Mouse (Mus musculus): Measurements from ENCODE around the gene Wdr11.
A peak's percentile ranks its signal among the peaks of the same experiment; 100 is the strongest.

Wdr11 gene

DNA sequence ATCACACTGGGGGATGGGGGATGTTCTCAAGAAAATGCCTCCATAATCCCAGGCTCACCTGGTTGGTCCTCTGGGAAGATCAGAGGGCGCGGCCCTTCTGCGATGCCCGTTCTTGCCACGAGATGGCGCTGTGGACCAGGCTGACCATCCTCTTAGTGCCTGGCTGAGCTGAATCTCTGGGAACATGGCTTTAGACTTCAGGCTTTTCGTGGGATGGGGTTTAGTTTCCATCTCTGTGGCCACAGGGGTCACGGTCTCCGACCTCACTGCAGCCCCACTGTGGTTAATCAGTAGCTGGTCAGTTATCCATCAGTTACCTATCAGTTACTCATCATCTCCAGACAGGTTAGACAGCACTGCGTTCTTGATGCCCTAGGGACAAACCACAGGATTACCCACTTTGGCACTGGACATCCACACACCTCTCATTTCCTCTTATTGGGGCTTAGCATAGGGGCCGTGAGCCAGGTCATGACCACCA is 62.2 kb downstream of the Wdr11 start:
- DNase-seq: peak; percentile 76 to 83

DNA sequence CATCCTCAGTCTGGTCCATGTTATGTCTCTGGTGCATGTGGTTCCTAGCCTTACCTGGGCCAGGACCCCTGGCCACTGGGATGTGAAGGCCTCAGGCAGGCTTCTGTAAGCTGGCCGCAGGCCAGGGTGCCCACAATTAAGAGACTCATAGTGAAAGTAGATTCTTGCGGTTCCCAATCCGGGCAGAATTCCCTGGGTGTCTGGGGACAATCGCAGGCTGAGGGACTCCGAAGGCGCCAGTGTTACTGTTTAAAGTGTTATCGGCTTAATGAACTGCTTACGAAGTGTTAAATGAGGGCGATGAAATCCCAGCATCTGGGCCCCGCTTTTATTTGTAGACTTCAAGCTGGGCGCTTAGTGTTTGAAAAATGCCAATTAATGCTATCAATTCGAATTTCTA is 63.3 kb downstream of the Wdr11 start:
- DNase-seq: no peak

DNA sequence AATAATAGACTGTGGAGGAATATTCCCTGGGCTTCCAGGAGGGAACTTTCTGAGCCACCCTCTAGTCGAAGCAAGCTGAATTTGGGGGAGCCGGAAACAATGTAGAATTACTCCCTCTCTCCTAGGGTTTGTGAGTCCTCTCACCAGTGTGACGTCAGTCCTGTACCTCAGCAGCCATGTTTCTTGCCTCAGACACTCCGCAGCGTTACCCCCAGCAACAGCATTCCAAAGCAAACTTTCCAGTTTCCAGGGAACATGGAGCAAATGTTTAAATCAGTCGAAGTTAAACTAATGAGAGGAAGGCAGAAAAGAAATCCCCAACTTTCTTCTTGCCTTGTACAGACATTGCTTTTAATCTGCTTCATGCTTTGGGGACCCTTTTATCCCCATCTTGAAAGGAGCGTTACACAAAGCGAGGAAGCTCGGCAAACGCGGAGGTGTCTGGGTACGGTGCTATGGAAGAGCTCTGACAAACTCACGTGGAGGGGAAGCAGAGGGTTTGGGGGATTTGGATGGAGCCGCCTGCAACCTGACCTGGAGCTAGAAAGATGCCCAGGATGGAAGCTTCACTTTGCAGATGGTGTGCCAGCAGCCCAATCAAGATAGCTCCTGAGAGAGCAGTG is 64.1 kb downstream of the Wdr11 start:
- DNase-seq: no peak

DNA sequence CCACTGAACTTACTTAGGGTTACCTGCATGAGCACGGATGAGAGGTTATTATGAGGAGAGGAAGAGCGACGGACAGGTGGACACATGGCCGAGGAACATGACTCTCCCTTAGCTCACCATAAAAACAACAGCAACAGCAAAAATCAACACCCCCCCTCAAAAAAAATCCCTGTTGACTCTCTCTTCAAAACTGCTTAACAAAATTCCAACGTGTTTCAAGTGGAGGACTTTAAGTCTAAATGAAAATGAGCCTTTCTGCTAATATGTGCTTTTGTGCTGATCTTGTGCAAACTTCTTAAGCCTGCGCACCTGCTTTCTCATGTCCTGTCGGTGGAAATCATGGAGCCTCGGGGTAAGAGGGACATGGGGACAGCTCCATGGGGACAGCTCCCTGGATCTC is 66.2 kb downstream of the Wdr11 start:
- no peak for DNase-seq

DNA sequence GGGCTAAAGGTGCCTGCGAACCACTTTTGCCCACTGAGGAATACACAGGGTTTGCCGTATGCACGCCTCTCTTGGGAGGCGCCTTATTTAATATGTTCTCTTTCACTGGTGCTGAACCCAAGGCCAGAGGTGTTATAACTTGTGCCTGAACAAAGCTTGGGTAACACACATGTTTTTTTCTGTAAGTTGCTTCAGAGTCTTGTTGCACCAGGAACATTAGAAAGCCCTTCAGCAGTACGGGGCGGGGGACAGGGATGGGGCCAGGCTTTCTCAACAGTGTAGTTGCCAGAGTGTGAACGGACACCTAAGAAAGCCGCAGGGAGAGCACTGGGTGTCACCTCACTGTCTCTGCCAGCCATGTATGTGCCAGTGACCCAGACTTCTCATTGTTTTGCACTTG is 68.1 kb downstream of the Wdr11 start:
- DNase-seq: no peak

DNA sequence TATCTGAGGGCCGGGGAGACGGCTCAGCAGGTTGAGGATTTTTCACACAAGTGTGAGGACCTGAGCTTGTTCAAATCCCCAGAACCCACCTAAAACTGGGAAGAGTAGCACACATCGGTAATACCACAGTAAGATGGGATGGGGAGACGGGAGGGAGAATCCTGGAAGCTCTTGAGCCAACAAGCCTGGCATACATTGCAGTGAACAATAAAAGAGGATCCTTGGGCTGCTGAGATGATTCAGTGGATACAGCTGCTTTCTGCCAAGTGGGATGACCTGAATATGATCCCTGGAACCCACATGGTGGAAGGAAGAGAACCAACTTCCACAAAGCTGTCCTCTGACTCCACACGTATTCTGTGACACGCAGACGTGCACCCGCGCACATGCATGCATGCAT is 68.9 kb downstream of the Wdr11 start:
- no peak for DNase-seq

DNA sequence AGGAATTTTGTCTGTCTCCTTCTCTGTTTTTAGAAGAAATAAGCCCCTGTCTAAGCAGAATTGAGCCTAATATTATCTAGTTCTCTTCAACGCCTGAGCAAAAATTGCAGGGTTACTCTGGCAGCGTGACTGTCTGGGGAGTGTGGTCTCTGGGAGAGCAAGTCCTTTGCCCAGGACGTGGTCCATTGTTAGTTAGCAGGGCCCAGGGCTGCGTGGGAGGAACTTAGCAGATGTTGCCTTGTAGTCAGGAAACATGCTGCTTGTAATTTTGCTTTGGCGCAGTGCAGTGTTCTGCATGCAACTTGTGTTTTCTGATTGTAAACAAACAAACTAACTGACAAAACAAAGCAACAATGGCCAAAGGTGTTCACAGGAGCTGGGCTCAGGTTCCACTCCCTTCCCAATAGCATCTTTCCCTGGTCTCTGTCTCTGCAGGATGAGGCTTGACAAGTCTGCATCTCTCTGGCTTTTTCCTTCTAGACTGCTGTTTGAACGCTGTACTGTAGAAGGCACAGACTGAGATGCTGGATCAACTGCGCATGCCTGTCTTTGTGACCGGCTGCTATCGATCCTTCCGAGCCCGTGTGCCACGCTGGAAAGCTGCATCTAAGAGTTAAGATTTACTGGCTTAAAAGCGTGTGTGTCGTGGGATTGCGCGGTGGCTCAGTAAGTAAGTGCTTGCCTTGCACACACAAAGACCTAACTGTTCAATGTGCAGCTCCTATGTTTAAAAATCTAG is 70.6 kb downstream of the Wdr11 start:
- no peak for DNase-seq

DNA sequence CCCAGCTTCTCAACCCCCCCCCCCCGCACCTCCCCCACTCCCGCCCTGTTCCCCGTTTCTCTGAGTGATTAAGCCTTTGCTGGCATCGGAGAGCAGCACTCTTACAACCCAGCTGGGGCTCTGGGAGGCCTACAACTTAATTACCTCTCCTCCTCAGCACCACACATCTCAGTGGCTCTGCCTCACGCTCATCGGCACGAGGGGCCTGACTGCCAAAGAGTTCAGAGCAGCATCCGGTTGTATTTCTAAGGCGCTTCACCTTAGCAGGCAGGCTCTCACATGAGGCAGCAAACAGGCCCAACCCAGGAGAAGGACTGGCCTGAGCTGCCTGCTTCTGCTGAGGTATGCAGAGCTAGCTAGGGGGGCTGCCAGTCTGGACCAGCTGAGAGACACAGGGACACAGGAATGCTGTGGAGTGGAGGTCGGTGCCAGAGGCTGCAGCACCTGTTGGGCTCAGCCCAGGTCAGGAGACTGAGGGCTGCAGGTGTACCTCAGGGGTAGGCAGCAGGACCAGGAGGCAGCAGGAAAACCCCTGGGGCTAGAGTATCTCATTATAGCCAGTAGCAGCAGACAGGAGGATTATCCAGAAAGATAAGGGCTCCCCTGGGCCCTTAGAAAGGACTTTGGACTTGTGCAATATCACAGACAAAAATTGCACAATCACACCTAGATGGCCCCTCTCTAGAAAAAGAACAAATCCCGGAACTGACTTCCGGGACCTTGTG is 72.3 kb downstream of the Wdr11 start:
- peak; percentile 5 to 59 for DNase-seq

DNA sequence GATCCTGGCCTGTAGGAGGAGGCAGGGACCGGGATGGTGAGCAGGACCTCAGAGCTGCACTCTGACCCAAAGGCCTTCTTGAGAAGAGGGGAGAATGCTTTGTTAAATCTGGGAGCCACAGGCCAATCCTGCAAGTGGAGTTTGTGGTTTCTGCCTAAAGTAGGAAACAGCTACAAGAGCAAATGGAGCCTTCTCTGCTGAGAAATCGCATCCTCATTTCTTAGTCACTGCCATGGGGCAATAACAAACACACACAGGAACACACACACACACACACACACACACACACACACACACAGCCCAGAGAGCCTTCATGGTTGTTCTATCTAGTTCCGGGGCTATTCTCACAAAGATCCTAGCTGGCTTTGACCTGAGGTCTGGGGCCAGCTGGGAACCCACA is 73.7 kb downstream of the Wdr11 start:
- DNase-seq: no peak

DNA sequence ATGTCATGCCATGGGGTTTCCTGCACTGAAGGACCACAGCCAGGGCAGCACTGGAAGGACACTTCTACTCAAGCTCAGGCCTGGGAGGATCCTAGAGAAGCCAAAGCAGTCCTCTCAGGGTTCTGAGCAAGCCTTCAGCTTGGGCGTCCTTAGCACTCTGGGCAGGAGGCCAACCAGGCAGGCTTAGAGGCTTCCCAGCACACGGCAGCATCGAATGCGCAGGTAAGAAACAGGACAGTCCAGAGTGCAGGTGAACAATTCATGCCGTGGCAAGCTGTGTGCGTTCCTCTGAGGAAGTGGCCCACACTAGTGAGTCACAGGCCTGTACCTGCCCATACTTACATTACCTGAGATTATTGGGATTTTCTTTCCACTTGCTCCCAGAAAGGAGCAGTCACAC is 74.3 kb downstream of the Wdr11 start:
- DNase-seq: peak; percentile 62 to 70

DNA sequence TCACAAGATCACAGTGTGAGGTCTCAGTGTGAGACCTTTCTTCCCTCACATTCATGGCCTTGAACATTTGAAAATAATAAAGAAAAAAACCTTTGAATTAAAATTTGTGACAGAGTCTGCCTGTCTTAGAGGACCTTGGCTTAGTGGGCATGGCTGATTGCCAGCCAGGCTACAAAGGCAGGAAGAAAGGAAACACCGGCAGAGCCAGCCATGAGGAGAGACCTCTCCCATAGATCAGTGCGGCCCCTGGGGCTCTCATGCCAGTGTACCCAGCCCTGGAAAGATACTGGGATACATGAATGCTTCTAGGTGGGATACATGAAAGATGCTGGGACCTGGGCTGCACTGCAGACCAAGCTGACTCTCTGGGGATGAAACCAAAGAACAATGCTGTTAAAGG is 74.9 kb downstream of the Wdr11 start:
- no peak for DNase-seq

DNA sequence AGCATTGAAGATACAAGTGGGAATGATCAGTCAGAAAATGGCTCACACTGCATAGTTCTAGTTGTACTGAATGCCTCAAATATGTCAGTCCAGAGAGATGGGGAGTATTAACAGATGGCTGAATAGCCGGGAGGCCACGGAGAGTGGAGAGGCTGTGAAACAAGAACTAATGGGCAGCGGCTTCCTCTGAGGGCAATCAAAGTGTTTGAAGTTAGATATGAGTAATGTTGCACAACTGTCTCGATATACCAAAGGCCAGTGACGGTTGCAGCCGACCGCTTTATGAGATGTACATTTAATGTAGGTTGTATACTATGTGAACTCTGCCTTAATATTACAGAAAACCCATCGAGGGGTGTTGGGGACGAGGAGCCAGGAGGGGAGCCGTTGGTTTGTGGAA is 78.6 kb downstream of the Wdr11 start:
- no peak for DNase-seq

DNA sequence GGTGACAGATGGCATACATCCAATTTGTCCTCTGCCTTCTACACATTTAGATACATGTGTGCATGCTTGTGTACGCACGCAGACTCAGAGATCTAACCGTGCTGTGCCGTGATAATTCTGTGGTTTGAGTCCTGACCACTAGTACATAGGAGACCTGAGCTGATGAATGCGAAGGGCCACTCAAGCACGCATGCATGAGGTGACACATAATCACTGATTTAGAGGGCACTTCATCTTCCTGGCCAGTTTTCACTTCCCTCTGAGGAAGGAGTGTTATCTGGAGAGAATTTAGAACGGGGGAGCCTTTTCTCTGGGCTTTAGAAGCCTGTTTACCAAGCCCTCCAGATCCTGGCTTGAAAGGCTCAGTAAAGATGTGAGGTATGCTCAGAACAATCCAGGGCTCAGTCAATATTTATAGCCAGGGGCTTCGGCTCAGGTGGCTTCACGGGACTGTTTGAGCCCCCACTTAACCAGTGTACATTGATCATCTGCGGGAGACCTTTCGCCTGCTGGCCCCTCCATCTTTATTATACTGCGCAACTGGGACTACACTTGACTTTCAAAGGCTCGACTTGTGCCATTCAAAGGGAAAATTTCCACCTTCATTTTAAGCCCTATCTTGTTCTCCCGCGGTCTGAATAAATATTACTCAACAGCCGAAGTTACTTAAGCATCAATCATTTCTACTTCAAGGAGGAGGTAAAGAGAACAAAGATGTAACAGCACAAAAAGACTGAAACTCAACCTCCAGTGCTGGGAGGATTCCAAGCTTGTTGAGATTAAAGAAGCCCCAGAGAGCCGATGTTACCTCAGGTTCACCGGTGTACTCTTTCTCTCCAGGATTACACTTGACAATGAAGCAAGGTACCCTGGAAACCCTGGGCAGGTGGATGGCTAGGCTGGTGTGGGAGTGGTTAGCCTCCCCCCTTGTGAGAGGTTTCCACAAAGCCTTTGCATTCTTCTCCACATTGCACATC is 80.3 kb downstream of the Wdr11 start:
- DNase-seq: no peak

DNA sequence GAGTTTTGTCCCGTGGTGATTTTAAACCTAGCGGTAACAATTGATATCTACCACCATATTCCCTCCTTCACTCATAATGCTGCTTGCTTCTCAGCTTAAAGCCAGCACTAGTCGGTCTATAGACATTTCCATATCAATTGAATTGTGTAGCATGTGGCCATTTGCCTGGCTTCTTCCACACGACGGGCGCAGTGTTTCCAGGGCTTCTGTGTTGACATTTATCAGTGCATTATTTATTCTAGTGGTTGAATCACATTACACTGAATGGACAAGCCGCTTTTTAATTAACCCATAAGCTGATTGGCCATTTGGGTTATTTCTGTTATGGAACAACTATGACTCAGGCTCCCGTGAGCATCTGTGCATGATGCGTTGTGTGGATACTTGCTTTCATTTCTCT is 82.1 kb downstream of the Wdr11 start:
- DNase-seq: no peak

DNA sequence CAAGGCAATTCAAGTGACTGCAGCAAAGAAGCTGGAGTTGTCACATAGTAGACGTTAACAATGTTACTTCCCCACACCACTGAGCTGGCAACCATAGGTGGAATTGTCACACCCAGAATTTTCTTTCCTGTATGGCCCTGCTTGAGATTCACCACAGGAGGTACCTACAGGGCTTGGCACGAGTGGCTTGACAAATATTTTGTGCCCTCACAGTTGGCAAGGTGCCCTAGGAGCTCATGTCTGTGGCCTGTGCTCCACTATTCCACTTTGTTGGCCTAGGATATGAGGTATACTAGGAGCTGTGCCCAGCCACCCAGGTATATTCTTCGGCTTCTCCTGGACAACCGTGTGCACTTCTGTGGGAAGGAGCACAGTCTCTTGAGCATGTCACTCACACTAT is 82.9 kb downstream of the Wdr11 start:
- no peak for DNase-seq

DNA sequence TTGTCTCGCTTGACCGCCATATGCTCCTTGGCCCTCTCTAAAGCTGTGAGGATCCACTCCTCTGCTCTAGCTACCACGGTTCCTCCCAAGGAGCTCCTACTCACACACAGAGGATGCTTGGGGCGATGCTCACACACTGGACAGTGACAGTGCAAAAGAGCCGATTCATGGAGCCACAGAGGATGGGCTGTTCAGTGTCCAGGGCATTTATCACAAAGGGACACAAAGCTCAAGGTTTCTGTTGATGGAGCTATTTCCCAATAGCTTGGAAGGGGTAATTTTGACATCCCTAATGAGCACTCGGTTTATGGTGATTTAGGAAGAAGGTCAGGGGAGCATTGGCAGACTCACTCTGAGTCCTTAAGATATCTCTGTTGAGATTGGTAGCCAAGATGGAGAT is 84.2 kb downstream of the Wdr11 start:
- no peak for DNase-seq

DNA sequence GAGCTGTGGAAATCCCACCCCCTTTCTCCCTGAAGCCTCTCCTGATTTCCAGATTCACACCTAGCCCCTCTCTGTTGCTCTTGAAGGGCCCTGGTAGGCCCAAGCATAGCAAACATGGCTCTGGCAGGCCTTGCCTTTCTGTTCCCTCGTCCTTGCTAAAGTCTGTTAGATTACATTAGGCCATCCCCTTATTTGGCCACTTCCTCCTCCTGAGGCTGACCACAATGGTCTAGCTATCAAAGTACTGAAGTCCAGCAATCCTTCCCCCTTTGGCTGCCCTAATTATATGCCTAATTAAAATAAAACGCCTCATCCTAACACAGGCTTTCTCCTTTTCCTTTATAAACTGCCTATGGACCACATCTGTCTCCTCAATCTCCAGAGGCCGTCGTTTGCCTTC is 85.5 kb downstream of the Wdr11 start:
- DNase-seq: no peak

DNA sequence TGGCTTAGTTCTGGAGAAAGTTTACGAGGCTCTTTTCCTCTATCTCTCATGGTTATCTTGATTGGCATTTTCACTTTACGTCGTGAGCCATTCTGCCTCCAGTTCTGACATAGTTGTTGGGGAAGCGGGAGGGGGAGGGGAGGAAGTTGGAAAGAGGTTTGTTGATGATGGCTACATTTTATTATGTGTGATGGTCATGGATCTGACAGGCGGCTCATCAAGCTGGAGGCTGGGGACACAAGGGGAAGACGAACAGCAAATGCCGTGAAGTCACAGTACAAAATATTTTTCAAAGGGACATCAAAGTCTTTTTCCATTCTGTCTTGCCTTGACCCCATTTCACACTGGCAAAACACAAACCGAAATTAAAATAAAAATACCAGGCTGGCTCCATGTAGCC is 86.8 kb downstream of the Wdr11 start:
- no peak for DNase-seq

DNA sequence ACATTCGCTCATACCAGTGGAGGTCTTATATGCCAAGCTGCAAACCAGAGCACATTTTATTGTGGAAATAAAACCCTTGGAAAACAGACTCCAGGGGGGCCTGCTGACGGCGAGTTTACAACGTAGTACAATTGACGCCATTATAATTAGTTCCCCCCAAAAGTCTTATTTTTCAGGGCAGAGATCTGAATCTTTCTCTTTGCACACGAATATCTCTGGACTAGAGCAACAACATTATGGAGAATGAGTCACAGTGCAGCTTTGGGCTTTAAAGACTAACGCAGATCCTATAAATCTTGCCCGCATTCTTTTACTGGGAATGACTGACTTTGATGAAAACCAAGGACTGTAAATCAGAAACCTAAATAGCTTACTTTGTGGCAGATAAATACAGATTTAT is 87.3 kb downstream of the Wdr11 start:
- no peak for DNase-seq

DNA sequence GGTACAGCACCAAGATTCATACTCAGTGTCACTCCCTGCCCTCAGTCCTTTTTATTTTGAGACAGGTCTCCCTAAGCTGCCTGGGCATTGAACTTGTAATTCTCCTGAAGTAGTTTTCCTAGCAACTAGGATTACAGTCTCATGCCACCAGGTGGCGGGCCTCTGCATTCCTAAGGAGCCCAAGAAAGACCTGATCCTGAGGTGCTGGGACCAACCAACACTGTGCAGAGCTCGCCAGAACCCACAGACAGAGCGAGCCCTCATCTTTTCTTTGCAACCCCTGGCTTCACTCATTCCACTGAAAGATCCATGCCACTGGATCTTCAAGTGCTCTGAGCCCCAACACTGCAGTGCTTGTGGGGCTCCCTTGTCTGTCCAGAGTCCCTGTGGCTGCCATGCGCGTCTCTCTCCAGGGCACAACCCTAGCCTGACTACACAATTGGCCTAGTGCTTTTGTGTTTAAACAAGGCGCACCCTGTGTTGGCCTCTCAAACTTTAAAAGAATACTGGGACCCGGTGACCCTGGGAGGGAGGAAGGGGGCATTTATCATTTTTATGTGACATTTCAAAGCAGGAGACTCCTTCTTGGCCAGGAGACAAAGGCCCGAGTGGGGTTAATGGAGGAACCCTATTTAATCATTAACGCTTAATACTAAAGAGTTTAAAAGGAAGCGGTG is 89.0 kb downstream of the Wdr11 start:
- DNase-seq: peak; percentile 63 to 78

DNA sequence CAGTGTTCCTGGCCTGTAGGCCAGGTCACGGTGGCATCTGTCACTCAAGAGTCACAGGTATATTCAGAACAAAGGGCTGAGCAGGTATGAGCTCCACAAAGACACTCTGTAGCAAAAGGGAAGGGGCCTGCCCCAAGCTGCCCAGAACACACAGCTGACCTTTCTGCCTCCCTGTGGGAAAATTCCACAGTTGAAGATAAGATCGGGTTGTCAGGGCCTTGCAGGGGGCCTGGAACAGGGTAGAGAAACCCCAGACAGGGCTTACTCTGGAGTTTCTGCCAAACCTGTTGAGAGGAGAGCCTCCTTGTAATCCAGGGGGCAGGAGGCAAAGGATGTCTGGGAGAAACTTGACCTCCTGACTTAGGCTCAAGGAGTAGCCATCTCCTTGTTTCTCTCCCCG is 90.9 kb downstream of the Wdr11 start:
- no peak for DNase-seq

DNA sequence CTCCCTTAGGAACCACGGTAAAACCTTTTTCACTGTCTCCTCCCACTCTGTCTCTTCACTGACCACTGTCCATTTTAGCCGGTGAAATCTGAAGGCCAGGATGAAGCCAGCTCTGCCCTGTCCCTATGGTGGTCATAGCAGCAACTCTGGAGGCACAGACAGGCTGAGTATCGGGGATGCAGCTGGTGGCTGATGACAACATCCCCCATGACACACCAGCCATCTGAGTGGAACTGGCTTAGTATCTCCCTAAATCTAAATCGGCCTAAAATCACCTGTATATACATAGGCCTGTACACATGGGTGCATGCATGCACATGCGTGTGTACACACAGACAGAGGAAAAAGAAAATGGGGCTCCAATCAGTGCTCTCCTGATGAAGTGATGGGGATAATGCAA is 93.7 kb downstream of the Wdr11 start:
- no peak for DNase-seq
